Mouse (Mus musculus) Muller cell, postnatal 12 days (primary cell): ENCODE data around the gene Orai2.
"Not testable (repeated sequence)": the region's sequence is repeated elsewhere in the genome, so short reads cannot be mapped to it uniquely, and the experiment has no call there.

Source experiments
- DNase-seq: peaks from one replicate; pipeline ENCODE4 v3.0.0-alpha.2; 2015; ENCODE audit errors: inconsistent ontology term

Gene Orai2

DNA sequence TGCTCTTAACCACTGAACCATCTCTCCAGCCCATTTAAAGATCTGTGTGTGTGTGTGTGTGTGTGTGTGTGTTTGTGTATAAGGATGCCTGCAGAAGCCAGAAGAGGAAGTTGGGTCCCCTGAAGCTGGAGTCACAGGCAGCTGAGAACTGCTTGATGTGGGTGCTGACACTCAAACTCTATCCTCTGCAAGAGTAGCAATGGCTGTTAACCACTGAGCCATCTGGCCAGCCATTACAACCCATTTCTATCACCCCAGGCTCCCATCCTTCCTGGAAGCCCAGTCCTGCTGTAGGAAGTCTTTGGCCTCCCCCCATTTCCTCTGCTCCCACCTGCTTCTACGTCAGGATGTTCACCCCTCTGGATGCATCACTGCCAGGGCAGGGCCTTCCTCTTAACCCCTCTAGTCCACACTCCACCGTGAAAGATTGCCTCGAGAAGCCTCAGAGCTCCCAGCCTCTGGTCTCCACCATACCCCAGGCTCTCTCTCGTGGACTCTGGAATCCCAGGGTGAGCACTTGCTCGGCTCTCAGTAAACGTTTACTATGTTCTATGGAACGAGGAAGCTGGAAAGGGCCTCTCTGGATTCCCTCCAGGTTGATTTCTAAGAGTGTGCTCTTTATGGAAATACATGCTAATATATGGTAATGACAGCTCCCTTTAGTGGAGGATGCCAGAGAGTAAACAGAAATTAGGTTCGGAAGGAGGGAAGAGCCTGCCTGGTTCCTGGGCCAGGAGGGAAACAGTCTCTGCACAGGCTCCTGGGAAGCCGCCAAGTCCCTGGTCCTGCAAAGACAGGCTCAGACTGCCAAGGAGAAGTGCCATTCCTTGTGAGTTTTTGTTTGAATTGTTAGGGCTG lies 3.3 kb upstream of the Orai2 start:
- peak; percentile 20 for DNase-seq

DNA sequence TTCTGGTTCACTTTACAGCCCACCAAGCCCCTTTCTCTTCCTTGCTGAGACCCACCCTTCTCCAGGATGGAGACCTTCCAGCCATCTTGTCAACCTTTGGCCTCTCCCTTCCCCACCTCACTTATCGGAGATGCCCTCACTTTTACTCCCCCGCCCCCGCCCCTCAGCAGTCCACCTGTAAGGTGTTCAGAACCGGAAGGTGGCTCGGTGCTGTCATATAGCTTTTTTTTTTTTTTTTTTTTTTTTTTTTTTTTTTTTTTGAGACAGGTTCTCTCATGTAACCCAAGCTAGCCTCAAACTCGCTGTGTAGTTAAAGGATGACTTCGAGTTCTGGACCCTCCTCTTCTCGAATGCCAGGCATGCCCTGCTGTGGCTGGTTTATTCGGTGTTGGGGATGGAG lies 2.4 kb upstream of the Orai2 start:
- DNase-seq, result no peak

DNA sequence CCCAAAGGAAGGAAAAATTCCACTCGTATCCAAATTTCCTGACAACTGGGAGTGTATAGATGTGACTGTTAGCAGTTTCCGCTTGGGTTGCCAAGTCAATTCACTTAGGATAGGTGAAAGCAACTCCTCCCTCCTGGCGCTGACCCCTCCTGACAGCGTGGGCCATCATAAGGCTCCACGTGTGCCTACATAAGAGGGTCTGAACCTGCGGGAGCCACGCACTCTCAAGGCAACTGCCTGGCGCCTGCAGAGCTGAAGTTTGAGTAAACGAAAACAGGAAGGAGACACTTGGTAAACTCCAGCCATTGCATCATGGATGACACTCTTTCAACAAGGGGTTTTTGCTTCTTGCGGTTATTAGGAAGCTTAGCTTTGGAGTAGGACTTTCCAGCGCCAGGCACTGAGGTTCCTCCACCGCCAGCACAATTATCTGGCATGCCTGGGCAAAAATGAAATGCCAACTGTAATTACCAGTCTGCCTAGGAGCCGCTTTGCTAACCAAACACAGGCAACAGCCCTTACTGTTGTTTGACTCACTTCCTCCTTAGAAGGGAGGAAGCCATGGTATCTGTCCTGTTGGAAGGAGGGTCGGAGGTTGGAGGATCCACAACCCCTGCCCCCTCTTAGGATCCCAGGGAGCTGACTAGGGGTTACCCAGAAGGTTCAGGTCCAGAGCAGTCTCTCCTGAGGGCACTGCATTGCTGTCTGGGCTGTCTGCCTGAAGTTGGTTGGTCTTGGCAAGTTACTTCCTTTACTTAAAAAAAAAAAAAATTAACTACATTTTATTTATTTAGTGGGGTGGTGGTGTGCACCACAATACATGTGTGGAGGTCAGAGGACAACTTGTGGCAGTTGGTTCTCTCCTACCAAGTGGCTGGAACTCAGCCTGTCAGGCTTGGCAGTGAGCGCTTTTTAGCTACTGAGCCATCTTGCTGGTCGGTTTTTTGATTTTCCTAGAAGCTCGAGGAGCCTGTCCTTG lies 1.1 kb upstream of the Orai2 start:
- DNase-seq, result peak; percentile 76

DNA sequence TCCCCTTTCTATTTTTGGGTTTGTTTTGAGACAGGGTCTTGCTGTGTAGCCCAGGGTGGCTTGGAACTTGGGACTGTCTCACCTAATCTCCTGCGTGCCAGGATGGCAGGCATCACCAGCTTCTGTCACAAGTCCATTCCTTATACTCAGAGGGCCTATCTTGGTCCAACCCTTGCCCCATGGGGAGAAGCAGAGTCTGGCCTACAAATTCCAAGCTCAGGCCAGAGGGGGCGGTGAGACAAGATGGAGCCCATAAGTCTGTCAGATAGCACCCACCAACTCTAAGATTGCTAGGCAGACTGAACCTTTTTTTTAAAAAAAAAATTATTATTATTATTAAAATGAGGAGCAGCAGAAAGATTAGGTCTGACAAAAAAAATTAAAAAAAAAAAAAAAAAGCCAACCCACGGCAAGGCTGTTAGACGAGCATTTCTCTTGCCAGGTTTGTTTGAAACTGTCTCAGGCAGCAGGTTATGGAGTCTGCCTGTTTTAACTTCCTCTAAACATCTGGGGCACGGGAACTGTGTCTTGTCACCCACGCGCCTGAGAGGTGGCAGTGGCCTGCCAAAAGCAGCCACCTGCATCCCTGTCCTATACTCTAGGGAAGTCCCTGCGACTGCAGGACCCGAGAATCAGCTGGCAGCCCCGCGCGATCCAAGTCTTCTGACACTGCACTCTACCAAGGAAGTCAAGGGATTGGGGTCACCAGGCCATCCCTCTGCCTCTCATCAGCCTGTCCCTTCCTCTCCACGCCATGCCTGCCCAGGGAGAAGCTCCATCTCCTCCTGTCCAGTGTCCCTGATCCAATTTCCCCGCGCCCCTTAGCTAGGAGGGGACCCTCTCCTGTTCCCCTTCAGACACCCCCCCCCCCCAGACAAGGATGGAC lies 644 bp downstream of the Orai2 start:
- peak; percentile 16 for DNase-seq

DNA sequence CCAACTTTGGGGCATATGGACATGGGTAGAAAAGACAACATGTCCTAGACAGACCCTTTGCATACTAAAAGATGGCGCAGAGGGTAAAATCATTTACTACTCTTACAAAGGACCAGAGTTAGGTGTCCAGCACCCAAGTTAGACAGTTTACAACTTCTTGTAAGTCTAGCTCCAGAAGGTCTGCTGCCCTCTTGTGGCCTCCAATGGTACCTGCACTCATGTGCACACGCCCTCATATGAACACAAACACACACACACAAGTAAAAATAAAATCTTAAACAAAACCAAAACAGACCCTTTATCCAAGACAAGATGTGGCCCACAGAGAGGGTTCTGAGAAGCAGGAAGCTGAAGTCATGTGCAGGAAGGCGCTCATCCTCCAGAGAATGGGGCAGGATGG lies 2.4 kb downstream of the Orai2 start:
- DNase-seq, result no peak

DNA sequence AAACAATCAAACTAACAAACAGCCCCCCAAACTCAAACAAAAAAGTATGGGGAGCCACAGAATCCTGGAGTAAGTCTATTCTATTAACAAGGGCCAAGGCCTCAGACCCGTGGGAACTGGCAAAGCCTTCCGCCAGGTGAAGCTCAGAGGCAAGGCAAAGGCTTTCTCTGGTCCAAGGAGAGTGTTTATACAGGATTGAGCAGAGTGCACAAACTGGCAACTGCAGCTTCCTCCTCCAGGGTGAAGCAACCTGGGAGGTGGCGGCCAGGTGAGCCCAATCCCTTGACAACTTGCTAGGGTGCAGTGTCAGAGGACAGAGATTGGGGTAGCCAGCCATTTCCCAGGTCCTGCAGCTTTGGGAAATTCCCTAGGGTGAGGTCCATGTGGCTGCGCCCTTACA lies 3.2 kb downstream of the Orai2 start:
- no peak for DNase-seq

DNA sequence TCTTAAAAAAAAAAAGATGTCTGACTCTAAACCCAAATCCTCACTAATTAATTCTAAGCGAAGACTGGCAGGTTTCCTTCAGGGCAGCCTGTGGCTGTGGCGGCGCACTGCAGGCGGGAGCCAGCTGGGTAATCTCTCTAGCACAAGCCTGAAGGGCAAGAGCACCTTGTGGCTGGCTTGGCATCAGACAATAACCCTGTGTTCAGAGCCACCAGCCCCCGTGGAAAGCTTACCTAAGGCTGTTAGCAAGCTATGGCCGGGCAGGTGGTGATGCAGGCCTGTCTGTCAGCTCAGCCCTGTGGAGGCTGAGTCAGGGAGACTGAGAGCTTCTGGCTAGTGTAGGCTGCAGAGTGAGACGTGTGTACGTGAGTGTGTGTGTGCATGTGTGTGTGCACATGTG lies 5.3 kb downstream of the Orai2 start:
- no peak for DNase-seq

DNA sequence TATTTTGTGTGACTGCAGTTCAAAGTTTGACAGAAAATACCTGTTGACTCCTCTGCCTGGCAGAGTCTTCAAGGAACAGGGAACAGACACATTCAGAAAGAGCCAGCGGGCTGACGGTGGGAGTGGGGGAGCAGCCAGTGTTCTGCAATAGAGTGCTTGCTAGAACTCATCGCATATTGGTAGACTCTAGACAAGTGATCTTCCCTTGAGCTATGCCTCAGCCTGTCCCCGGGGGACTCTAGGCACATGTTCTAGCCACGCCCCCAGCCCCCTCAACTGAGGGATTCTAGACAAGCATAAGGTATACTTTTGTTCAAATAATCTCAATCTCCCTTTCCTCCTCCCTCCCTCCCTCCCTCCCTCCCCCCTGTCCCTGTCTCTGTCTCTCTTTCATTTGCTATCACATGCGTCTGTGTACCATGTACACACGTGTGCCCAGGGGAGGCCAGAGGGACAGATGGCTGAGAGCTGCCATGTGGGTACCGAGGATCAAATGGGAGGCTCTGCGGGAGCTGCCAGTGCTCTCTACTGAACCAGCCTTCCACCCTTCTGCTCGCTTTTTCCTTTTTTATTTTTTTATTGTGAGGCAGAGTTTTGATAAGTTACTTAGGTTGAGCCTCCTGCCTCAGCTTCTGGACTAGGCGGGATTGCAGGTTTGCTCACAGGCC lies 6.6 kb downstream of the Orai2 start:
- DNase-seq, result no peak

DNA sequence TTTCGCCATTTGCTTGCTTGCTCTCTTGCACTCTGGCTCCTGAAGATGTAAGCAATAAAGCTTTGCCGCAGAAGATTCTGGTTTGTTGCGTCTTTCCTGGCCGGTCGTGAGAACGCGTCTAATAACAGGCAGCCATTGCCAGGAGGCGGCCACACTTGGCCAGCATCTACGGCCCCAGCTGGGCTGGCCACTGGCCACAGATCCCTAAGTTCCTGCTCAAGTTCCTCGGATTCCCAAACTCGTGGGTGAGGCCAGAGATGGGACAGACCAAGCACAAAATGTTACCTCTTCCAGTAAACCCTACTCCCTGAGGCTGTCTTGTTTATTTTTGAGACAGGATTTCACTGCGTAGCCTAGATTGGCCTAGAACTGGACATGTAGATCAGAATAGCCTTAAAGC lies 10.4 kb downstream of the Orai2 start:
- not testable (repeated sequence) for DNase-seq

DNA sequence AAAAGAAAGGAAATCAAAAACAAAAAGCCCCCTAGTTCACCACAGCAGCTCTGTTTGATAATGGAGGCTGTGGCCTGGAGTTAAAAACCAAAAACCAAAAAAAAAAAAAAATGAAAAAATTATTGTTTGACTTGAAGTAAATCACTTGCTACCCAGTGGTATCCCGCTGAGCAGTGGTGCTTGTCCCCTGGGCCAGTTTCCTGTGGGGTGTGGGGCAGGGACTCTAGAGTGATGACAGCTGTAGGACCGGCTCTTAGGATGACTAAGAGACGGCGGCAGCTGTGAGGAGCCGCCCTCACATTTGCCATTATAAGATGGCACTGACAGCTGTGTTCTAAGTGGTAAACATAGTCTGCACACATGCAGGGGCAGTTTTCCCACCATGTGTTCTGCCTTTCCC lies 15.1 kb downstream of the Orai2 start:
- DNase-seq, result no peak

DNA sequence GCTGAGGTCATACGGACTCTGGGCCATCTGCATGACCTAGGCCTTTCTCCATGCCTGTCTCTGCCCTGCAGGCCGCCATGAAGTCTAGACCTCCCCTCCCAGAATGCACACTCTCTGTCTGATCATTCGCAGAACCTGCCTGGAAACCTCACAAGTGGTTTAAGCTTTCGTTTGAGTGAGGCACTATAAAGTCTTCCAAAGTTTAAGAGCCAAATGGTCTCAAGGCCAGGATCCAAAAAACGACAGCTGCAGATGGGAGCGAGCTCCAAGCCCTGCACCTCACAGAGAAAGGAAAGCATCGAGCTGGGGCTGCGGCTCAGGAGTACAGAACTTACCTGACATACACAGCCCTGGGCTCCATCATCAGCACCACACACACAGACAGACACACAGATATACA lies 18.1 kb downstream of the Orai2 start:
- DNase-seq, result no peak

DNA sequence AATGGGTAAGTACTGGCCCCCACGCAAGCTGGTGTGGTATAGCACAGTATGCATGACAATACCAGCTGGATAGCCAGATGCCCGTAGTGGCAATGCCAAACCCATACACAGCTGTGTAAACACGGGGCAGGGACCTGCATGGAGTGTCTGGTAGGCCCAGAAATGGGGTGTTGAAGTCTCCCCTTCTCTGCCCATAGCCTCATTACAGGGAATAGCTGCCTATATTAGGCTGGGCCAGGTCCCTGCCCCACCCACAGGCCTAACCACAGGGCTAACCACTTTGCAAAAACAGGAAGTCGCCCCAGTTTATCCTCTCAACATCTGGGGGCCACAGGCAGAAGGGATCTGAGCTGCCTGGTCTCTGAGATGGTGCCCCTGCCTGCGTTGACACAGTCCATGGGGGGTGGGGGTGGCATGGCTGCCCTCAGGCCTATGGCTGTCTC lies 21.4 kb downstream of the Orai2 start:
- DNase-seq, result not testable (repeated sequence)

DNA sequence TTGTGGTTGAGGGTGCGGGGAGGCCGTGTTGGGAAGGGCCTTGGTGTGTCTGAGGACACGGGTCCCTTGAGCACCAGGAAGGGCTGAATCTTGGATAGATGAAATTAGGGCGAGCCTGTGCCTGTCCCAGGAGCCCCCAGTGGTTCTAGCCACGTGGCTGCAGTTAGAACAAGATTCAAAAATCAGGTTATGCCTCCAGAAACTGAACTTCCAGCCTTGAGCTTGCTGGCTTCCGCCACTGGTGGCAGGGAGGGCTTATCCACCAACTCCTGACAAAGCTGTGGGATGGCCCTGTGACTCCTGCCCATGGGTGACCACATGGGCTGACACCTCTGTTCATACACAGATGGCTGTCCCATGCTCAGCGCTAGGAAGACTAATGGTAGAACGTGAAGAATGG lies 22.8 kb downstream of the Orai2 start:
- DNase-seq, result no peak

DNA sequence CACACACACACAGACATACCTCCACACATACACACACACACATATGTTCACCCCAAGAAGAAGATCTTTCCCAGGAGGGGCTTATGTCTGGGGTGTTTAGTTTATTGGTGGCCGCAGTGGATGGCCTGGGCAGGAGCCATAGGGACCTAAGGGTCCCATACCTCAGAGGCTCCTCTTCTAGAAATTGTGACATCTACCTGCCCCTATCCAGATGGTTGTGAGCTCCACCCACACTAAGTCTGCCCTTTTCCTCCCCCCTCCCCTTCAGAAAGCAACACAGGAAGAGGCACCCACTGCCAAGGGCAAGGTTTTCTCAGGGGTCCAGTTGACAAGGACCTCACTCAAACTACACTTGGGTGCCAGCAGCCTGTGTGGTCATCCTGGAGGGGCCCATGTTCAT lies 23.6 kb downstream of the Orai2 start:
- DNase-seq, result no peak

DNA sequence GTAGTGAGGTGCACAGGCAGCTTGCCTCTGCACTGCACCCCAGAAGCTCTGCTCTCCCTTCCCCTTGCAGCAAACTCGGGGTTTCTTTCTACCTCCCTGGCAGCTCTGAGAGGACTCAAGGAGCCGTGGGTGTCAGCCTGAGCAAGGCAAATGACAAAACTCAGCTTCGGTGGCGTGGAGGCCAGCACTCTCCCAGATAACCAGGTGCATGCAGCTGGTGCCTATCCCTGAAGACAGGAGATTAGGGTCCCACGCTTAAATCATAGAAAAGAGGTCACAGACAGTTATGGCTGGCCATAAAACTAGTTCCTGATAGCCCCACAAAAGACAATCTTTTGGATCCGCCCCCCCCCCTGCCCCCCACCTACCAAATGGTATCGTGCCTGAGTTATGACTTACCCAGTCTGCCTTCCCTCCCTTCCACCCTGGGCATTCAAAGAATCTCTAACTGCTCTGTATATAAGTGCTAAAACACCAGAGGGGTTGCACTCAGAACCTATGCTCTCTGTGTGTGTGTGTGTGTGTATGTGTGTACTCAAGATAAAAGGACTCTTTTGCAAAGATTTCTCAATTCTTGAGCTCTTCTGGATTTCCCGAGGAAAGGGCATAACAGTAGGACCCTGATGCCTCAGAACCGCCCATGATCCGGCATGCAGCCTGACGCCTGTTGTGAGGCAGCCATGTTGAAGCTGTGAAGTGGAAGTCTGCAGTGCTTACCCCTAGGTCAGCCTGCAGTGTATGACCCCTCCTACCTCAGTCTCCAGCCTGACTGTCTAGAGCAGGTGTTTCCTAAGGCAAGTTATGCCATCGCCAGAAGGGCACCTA lies 25.7 kb downstream of the Orai2 start:
- no peak for DNase-seq

DNA sequence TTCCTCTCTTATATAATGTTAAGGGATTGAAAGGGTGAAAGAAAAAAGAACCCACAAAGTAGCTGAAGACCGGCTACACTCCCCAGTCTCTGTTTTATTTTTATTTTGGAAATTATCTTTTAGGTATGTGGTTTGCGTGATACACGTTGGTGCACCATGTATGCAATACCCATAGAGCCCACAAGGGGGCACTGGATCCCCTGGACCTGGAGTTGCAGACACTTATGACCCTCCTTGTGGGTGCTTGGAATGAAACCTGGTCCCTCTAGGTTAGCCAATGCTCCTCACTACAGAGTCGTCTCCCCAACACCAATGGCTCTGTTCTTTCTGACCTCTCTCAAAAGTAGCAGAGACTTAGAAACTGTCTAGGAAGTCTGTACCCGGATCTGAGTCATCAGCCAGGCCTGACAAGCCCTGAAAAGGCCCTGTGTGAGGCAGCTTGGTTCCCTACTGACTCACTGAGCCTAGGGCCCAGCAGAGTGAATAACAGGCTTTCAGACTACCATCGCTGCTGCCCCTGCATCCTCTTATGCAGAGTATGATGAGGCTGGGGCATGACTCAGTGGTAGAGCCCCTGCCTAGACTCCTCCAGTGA lies 27.3 kb downstream of the Orai2 start:
- DNase-seq, result peak; percentile 24

DNA sequence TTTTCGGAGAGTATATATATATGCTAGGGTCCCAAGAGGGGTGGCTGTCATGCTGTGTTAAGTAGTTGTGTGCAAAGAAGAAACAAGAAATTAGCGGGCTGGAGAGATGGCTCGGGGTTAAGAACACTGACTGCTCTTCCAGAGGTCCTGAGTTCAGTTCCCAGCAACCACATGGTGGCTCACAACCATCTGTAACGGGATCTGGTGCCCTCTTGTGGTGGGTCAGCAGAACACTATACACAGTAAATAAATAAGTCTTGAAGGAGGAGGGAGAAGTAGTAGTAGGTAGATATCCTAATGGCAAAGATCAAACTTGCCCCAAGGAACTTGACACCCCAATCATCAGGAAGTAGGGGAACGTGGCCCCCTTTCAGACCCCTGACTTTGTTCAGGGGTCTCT lies 27.8 kb downstream of the Orai2 start:
- DNase-seq, result no peak

DNA sequence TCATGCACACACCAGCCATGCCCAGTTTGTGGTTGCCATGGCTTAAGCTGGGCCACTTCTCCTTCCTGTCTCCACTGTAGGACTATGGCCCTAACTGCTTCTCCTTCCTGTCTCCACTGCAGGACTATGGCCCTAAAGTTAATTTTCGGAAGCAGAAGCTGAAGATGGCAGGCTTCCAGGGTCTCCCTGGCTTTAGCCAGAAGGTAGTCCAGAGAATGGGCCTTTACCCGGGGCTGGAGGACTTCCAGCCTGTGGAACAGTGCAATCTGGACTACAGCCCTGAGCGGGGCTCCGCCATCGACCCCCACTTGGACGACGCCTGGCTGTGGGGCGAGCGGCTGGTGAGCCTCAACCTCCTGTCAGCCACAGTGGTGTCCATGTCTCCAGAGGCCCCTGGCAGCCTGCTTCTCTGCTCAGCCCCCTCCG lies 30.4 kb downstream of the Orai2 start:
- no peak for DNase-seq

DNA sequence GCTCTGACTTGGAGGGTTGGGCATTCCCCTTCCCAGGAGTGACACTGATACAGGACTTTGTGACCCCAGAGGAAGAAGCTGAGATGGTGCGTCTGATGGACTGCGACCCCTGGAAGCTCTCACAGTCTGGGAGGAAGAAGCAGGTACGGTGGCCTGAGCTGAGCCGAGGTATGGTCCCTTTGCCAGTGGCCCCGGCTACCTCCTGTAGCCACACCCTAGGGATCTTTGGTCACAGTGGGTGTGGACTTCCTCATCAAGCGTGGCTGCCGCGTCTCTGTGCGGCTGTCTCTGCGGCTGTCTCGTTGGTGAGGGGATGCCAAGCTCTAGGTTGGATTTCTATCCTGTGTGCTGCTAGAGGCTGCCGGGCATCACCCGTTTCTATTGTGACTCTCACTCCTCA lies 31.1 kb downstream of the Orai2 start:
- DNase-seq, result no peak
